Mouse (Mus musculus) kidney, embryonic 16.5 days (tissue): Measurements from ENCODE around the gene Eci2. TPM values are rescaled to one million over a fixed set of nuclear protein-coding genes. Genes with fewer than 3 reads are reported as not detected.

Experiments
- ATAC-seq: fragments of 200-750 bp; cut with Nextera tagmentation; 2 replicates; pipeline ENCODE4 v1.8.0; 2017; ENCODE audit warnings: moderate TSS enrichment; ENCODE audit not compliant: low FRiP score, low TSS enrichment
- H3K27ac ChIP-seq: fragments of 300-500 bp; sonication (generic); 2 replicates; pipeline ENCODE4 v1.5.1; 2014; ENCODE audit warnings: low read length
- H3K27me3 ChIP-seq: fragments of 300-500 bp; sonication (generic); 2 replicates; pipeline ENCODE4 v1.6.1; 2014; ENCODE audit warnings: low read length, control low read depth, mixed read lengths; ENCODE audit not compliant: insufficient read depth
- H3K36me3 ChIP-seq: fragments of 300-500 bp; sonication (generic); 2 replicates; pipeline ENCODE4 v1.6.1; 2014; ENCODE audit warnings: low read length, control low read depth, mixed read lengths; ENCODE audit not compliant: insufficient read depth
- H3K4me1 ChIP-seq: fragments of 300-500 bp; sonication (generic); 2 replicates; pipeline ENCODE4 v1.6.1; 2014; ENCODE audit warnings: low read length, control low read depth, mixed read lengths; ENCODE audit not compliant: insufficient read depth
- H3K4me2 ChIP-seq: fragments of 300-500 bp; sonication (generic); replicated peaks from 2 replicates; pipeline ENCODE4 v1.6.1; 2014; ENCODE audit warnings: low read depth, low read length
- H3K4me3 ChIP-seq: fragments of 300-500 bp; sonication (generic); 2 replicates; pipeline ENCODE4 v1.5.1; 2014; ENCODE audit warnings: mild to moderate bottlenecking, low read length
- H3K9ac ChIP-seq: fragments of 300-500 bp; sonication (generic); replicated peaks from 2 replicates; pipeline ENCODE4 v1.6.1; 2014; ENCODE audit warnings: low read length
- H3K9me3 ChIP-seq: fragments of 300-500 bp; sonication (generic); 2 replicates; pipeline ENCODE4 v1.6.1; 2016; ENCODE audit warnings: low read length, control low read depth
- WGBS: fragments of 180-500 bp; shearing (Covaris S2); extraction: QIAGEN DNeasy Blood & Tissue Kit; methylation state at CpG from one replicate; pipeline ENCODE4 v1.1.7; 2014; 5-methylcytosine and 5-hydroxymethylcytosine counted together
- polyA plus RNA-seq: library from polyadenylated mRNA; unstranded; fragments of >200 nt; fragmentation: Nextera tagmentation; extraction: Ambion mirVana; gene quantifications from 2 replicates; pipeline ENCODE4 v1.2.1, GENCODE M21; 2015

Eci2 gene
- polyA plus RNA-seq, result 144 and 147 TPM in 2 replicates

DNA sequence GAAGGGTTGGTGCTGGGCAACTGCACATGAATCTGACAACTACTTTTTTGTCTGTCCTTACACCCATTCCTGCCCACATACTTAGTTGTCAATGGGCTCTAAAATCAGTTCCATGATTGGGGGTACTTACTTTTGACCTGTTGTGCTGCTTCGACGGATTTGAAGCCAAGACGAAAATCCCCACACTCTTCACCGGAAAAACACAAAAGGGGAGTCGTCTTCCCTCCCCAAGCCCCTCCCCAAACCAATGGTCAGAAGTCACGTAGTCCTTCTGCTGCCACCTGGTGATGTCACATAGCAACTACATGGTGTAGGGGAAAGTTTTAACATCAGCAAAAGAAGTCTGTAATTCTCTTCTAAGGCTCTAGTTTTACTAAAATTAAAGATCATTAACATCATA lies at the start of gene Eci2:
Gene Eci2 (minus strand): TSS at position 218 of the 400 bp plus-strand sequence.
- Histone ChIP-seq H3K9ac (no peak within 1 kb of the TSS), H3K27ac (no peak within 1 kb of the TSS), H3K27me3 (no peaks in the 10 kb centered on the region), H3K4me3 (peak within 1 kb of the TSS; percentile 22), H3K9me3 (no peaks in the 10 kb centered on the region), H3K4me2 (peak within 1 kb of the TSS; percentile 38), H3K4me1 (no peaks in the 10 kb centered on the region), H3K36me3 (no peaks in the 10 kb centered on the region)
- WGBS, result 11% methylated on average over 6 of the region's 6 CpGs
- ATAC-seq, result no peak

GRCm38 (mm10) chr13:35074862-35075261 lies 48.0 kb upstream of the Eci2 start:
- no peak for ATAC-seq
- H3K27ac ChIP-seq, result no peak overlapping the region
- H3K27me3 ChIP-seq, result no peaks in the 10 kb centered on the region
- H3K4me2 ChIP-seq, result no peak overlapping the region
- no peaks in the 10 kb centered on the region for H3K36me3 ChIP-seq
- WGBS, result 51% methylated on average over 1 of the region's 1 CpGs
- no peak overlapping the region for H3K4me3 ChIP-seq
- no peaks in the 10 kb centered on the region for H3K9me3 ChIP-seq
- H3K4me1 ChIP-seq, result 0 out of 2 replicates have a peak, but pooled peaks cover 4% of the 10 kb centered on the region
- H3K9ac ChIP-seq, result no peak overlapping the region

DNA sequence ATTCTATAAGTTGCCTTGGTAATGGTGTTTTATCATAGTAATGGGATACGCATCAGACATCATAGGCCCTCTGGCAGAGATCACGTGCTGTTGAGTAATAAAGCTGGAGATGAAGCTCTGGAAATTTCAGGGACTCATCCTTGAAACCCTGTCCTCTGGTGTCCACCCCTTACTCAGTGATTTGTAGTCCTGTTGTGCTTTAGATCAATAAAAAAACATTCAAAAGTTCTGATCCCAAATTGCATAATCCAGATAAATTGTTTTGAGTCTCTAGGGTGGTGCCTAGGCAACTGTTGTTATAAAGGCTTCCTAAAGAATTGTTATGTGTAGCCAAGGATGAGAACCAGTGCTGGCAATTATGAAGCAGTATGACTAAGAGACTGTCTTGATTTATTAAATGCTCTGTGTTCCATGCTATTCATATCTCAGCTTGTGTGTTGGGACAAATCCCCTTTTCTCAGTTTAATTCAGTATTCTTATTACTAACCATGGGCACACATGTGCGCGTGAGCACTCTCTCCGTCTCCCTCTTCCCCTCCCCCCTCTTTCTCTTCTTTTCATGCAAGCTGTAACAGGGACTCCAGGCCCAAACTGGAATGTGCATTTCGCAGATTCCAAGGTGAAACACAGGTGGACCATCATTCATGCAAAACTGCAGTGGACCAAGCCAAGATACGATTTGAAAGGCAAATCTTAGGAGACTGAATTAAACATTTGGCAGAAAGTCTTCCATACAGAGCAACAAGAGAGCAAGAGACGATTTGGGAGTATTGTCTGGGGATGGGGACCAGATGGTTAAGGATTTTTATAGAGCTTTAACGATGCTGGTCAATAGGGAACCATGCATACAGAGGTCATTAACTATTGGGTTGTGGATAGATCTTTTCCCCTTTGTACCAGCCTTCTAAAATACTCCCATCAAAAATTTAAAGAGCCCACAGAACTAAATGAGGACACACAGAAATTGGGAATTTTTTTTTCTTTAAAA lies 43.9 kb upstream of the Eci2 start:
- ATAC-seq, result no peak
- Histone ChIP-seq H3K27me3 (no peaks in the 10 kb centered on the region), H3K4me3 (no peak overlapping the region), H3K36me3 (no peaks in the 10 kb centered on the region), H3K4me1 (no peaks in the 10 kb centered on the region), H3K27ac (no peak overlapping the region), H3K9ac (no peak overlapping the region), H3K9me3 (no peaks in the 10 kb centered on the region), H3K4me2 (no peak overlapping the region)
- 82% methylated on average over 9 of the region's 9 CpGs for WGBS

- WGBS, result 81% methylated on average over 2 of the region's 2 CpGs
- Histone ChIP-seq H3K27me3 (no peaks in the 10 kb centered on the region), H3K9me3 (no peaks in the 10 kb centered on the region), H3K4me3 (no peak overlapping the region), H3K4me1 (no peaks in the 10 kb centered on the region), H3K9ac (no peak overlapping the region), H3K27ac (no peak overlapping the region), H3K4me2 (no peak overlapping the region), H3K36me3 (no peaks in the 10 kb centered on the region)
- no peak for ATAC-seq
Observed at GRCm38 (mm10) chr13:35067084-35067483, 40.2 kb upstream of the Eci2 start.

DNA sequence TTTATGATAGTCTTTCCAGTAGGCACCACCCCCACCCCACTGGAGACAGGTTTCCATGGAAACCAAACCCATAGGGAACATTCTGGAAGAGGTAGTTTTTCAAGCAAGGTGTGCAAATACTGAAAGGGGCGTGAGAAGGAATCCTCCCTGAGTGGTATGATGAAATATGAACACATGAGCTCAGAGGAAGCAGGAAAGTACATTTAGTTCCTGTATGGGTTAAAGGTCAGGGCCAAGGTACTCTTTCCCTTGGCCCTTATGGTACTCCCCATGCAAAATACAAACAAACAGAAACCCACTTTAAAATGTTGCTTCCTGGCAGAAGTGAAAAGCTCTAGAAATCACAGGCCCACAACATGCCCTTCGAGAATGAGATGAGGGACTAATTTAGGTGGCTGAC lies 39.1 kb upstream of the Eci2 start:
- Histone ChIP-seq H3K9me3 (no peaks in the 10 kb centered on the region), H3K27me3 (no peaks in the 10 kb centered on the region), H3K9ac (no peak overlapping the region), H3K4me1 (no peaks in the 10 kb centered on the region), H3K4me3 (no peak overlapping the region), H3K36me3 (no peaks in the 10 kb centered on the region), H3K27ac (no peak overlapping the region), H3K4me2 (no peak overlapping the region)
- ATAC-seq, result no peak
- 30% methylated on average over 2 of the region's 2 CpGs for WGBS

DNA sequence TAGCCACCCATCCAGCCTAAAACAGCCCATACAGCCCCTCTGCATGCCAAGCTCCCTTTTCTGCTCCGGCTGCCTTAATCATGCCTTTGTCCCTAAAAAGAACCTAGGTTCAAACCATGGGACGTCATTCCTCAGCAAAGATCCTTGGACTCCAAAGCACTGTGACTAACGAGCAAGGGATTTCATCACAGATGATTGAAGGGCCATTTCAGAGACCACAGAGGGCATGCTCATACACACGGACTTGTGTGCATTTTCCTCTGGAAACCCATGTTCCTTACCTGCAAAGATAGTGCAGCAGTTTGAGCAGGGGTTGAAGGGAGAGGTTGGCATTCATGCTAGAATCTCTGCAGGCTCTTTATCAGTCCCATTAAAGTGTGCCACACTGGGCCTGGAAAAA lies 37.5 kb upstream of the Eci2 start:
- no peak overlapping the region for H3K4me3 ChIP-seq
- no peak overlapping the region for H3K9ac ChIP-seq
- no peak overlapping the region for H3K4me2 ChIP-seq
- no peaks in the 10 kb centered on the region for H3K9me3 ChIP-seq
- H3K4me1 ChIP-seq, result no peaks in the 10 kb centered on the region
- no peaks in the 10 kb centered on the region for H3K36me3 ChIP-seq
- no peaks in the 10 kb centered on the region for H3K27me3 ChIP-seq
- ATAC-seq, result no peak
- H3K27ac ChIP-seq, result no peak overlapping the region
- WGBS, result 78% methylated on average over 4 of the region's 4 CpGs

- H3K27ac ChIP-seq, result 0 out of 2 replicates have a peak overlapping the region, but pooled peaks have one; percentile 11
- peak; percentile 87 for ATAC-seq
Observed at GRCm38 (mm10) chr13:35058145-35058544, 31.2 kb upstream of the Eci2 start.

DNA sequence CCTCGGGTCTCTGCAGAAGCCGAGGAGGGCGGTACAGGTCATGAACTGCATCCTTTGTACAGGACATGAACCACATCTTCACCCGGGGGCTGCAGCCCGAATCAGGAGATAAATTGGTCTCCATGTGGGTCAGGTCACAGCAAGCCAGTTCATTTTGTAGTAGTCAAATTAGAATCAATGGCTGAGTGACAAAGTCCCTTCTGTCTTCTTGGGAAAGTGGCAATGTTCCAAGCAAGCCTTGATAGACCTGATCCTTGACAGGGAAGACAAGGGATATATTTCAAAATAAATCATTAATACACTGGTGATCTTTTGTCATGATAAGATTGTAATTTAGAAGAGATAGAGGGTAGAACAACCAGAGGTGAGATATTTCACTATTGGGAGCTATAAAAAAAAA lies 9.6 kb upstream of the Eci2 start:
- no peak for ATAC-seq
- H3K4me1 ChIP-seq, result no peaks in the 10 kb centered on the region
- no peaks in the 10 kb centered on the region for H3K27me3 ChIP-seq
- WGBS, result 50% methylated on average over 5 of the region's 5 CpGs
- no peak overlapping the region for H3K9ac ChIP-seq
- H3K9me3 ChIP-seq, result no peaks in the 10 kb centered on the region
- no peak overlapping the region for H3K27ac ChIP-seq
- no peak overlapping the region for H3K4me2 ChIP-seq
- H3K4me3 ChIP-seq, result no peak overlapping the region
- no peaks in the 10 kb centered on the region for H3K36me3 ChIP-seq

More at GRCm38 (mm10) chr13:35058145-35058544, 31.2 kb upstream of the Eci2 start:
- Histone ChIP-seq H3K9me3 (no peaks in the 10 kb centered on the region), H3K4me1 (peaks cover 6% of the 10 kb centered on the region; the same call in 1 of the 2 replicates), H3K4me3 (no peak overlapping the region), H3K27me3 (no peaks in the 10 kb centered on the region), H3K4me2 (no peak overlapping the region), H3K36me3 (no peaks in the 10 kb centered on the region), H3K9ac (no peak overlapping the region)
- WGBS, result 11% methylated on average over 5 of the region's 5 CpGs

DNA sequence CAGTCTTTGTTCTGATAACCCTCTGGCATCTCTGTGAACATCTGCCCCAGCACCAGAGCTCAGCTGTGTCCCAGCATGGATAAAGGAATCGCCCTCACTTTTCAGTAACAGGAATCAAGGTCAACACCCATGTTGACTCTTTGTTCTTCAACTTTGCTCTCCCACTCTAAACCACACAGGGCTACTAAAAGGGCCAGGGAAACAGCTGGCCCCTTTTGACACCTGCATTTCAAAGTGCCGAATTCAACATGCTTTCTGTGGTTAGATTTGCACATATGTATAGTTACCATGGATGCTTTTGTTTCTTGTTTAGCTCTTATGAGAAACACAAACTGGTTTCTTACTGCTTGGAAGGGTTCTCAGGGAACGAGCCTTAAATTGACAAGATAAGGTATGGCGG lies 8.8 kb upstream of the Eci2 start:
- H3K4me3 ChIP-seq, result no peak overlapping the region
- no peak overlapping the region for H3K4me2 ChIP-seq
- no peaks in the 10 kb centered on the region for H3K9me3 ChIP-seq
- no peak overlapping the region for H3K9ac ChIP-seq
- WGBS, result 76% methylated on average over 4 of the region's 4 CpGs
- no peak for ATAC-seq
- no peaks in the 10 kb centered on the region for H3K4me1 ChIP-seq
- H3K27me3 ChIP-seq, result no peaks in the 10 kb centered on the region
- H3K36me3 ChIP-seq, result no peaks in the 10 kb centered on the region
- no peak overlapping the region for H3K27ac ChIP-seq

DNA sequence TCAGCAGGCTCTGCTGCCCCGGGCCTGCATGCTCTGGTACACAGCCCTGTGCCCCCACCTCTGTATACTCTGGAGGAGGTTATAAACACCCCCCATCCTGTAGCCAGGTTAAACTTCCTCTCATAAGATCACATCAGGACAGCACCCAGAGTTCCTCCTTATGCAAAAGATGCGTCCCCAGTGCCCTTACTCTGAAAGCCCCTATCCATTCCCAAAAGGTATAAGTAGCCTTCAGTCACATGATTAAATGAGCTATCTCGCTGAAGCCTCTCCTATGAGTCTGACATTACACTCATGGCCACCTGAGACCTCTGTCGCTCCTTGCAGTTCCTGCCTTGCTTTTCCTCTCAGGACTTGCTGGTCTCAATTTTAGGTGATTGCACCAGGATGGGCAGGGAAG lies 6.7 kb upstream of the Eci2 start:
- Histone ChIP-seq H3K4me3 (no peak overlapping the region), H3K4me1 (no peaks in the 10 kb centered on the region), H3K27me3 (no peaks in the 10 kb centered on the region), H3K27ac (no peak overlapping the region), H3K9me3 (no peaks in the 10 kb centered on the region), H3K36me3 (no peaks in the 10 kb centered on the region), H3K9ac (no peak overlapping the region), H3K4me2 (no peak overlapping the region)
- ATAC-seq, result no peak
- 81% methylated on average over 4 of the region's 4 CpGs for WGBS
